Mouse (Mus musculus) forebrain, embryonic 13.5 days (tissue): Measurements from ENCODE around the gene Cyp2f2. TPM values are rescaled to one million over a fixed set of nuclear protein-coding genes. Genes with fewer than 3 reads are reported as not detected.

Experiments used
- ATAC-seq: fragments of 200-750 bp; cut with Nextera tagmentation; 2 replicates; pipeline ENCODE4 v1.8.0; 2017
- H3K27ac ChIP-seq: fragments of 300-500 bp; sonication (generic); 2 replicates; pipeline ENCODE4 v1.5.1; 2015; ENCODE audit warnings: inconsistent platforms, mild to moderate bottlenecking, moderate library complexity
- H3K27me3 ChIP-seq: fragments of 300-500 bp; sonication (generic); 2 replicates; pipeline ENCODE4 v1.6.1; 2015; ENCODE audit warnings: mild to moderate bottlenecking, inconsistent platforms
- H3K36me3 ChIP-seq: fragments of 300-500 bp; sonication (generic); 2 replicates; pipeline ENCODE4 v1.6.1; 2015; ENCODE audit warnings: mild to moderate bottlenecking, inconsistent platforms; ENCODE audit not compliant: poor library complexity, severe bottlenecking
- H3K4me1 ChIP-seq: fragments of 300-500 bp; sonication (generic); 2 replicates; pipeline ENCODE4 v1.6.1; 2015; ENCODE audit warnings: inconsistent platforms
- H3K4me2 ChIP-seq: fragments of 300-500 bp; sonication (generic); 2 replicates; pipeline ENCODE4 v1.6.1; 2015; ENCODE audit warnings: inconsistent platforms, mild to moderate bottlenecking, moderate library complexity
- H3K4me3 ChIP-seq: fragments of 300-500 bp; sonication (generic); 2 replicates; pipeline ENCODE4 v1.5.1; 2015; ENCODE audit warnings: mild to moderate bottlenecking, inconsistent platforms
- H3K9ac ChIP-seq: fragments of 300-500 bp; sonication (generic); 2 replicates; pipeline ENCODE4 v1.6.1; 2015; ENCODE audit warnings: mild to moderate bottlenecking, inconsistent platforms
- H3K9me3 ChIP-seq: fragments of 300-500 bp; sonication (generic); replicated peaks from 2 replicates; pipeline ENCODE4 v1.6.1; 2016; ENCODE audit warnings: inconsistent platforms
- WGBS: fragments of 180-500 bp; shearing (Covaris S2); methylation state at CpG from one replicate; pipeline ENCODE4 v1.1.7; 2015; 5-methylcytosine and 5-hydroxymethylcytosine counted together
- polyA plus RNA-seq: library from polyadenylated mRNA; unstranded; fragments of >200 nt; fragmentation: Nextera tagmentation; extraction: Ambion mirVana; gene quantifications from 2 replicates; pipeline ENCODE4 v1.2.1, GENCODE M21; 2015

Cyp2f2 gene
- polyA plus RNA-seq, 1 experiment from 2014 or later: not detected

DNA sequence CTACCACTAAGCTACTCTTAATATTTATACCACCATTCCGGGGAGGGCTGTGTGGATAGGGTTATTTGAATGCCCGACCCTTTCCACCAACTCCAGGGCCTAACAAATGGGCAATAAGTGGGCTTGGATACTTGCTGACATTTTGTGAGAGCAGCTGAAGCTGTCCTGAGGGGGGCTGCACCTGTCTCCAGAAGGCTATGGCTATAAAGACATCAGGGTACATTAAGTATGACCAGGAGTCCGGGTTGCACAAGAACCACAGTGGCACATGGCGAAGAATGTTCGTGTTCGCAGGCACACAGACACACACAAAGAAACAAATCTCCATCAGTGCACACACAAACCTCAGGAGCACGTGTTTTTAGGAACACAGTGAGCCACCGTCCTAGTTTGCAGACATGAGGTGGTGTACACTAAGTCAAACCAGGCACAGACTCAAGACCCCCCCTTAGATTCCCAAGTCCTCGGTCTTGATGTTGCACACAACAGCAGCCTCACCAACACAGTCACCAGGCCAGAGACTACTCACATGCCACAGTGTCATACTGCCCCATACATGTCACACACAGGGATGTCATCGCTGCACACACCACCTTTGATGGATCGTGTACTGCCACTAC, 47.9 kb downstream of the Cyp2f2 start:
- Histone ChIP-seq H3K9ac (peak overlapping the region; percentile 86), H3K27me3 (no peaks in the 10 kb centered on the region), H3K4me2 (peak overlapping the region; percentile 86), H3K4me1 (peaks cover 42% of the 10 kb centered on the region), H3K36me3 (peaks cover 47% of the 10 kb centered on the region), H3K4me3 (peak overlapping the region; percentile 78), H3K9me3 (no peaks in the 10 kb centered on the region), H3K27ac (peak overlapping the region; percentile 97)
- WGBS: 73% methylated on average over 11 of the region's 11 CpGs
- ATAC-seq: peak; percentile 1; the same call in 1 of the 2 replicates

DNA sequence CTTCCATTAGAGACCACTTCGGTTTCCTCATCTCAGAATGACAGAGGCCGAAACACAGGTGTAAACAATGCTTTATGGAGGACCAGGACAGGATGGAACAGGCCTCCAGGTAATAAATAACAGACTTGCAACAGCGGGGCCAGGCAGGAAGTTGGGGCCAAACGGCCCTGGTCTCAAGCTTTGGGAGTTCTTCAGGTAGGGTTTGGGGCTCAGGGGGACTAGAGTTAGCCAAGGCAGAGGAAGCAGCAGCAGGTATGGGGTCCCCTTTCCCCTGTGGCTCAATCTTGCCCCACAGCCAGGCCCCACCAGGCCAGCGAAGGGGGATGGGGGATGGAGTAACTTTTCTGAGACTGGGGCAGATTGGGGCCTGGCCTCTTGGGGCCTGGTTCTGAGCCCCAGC, 48.7 kb downstream of the Cyp2f2 start:
- 89% methylated on average over 5 of the region's 5 CpGs for WGBS
- no peak overlapping the region for H3K27ac ChIP-seq

DNA sequence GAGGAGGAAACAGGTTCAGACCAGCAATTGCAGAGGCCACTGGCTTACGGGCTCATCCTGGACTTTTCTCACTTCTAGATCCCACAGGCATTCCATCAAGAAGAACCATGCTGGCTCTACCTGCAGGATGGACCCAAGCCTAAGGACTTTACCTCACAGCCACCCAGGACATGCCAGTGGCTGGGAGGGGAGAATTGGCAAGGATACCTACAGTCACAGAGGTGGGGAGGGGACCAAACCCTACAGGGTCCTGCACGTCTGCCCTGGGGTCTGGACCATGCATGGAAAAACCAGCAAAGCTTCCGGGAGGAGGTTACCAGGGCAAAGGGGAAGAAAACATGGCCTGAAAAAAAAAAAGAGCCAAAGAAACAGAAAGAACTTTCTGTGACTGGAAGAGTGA, 51.3 kb downstream of the Cyp2f2 start:
- H3K36me3 ChIP-seq: peaks cover 51% of the 10 kb centered on the region
- no peak for ATAC-seq
- no peak overlapping the region for H3K27ac ChIP-seq
- H3K9ac ChIP-seq: no peak overlapping the region; the same call in 1 of the 2 replicates
- H3K4me2 ChIP-seq: no peak overlapping the region
- H3K4me3 ChIP-seq: no peak overlapping the region
- WGBS: 91% methylated on average over 3 of the region's 3 CpGs
- no peaks in the 10 kb centered on the region for H3K27me3 ChIP-seq
- H3K4me1 ChIP-seq: peaks cover 9% of the 10 kb centered on the region
- no peaks in the 10 kb centered on the region for H3K9me3 ChIP-seq

More for the DNA sequence above, 48.7 kb downstream of the Cyp2f2 start:
- H3K4me2 ChIP-seq: no peak overlapping the region
- no peak overlapping the region for H3K9ac ChIP-seq
- H3K4me1 ChIP-seq: peaks cover 34% of the 10 kb centered on the region
- ATAC-seq: no peak
- H3K36me3 ChIP-seq: peaks cover 47% of the 10 kb centered on the region
- H3K9me3 ChIP-seq: no peaks in the 10 kb centered on the region
- no peaks in the 10 kb centered on the region for H3K27me3 ChIP-seq
- H3K4me3 ChIP-seq: no peak overlapping the region

DNA sequence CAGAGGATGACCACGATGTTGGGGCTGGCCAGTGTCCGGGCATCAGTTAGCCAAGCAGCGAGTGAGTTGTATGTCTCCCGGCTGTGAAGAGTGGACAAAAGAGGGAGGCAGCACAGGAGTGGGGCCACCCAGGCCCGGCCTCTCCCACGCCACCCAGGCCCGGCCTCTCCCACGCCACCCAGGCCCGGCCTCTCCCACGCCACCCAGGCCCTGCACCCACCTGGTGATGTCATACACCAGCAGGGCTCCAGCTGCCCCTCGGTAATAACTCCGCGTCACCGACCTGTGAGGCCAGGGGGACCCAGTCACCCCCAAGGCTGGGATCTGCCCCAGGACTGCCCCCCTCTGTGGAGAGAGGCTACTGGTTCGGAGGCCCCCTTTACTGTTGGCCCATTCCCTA, 54.8 kb downstream of the Cyp2f2 start:
- 93% methylated on average over 15 of the region's 15 CpGs for WGBS

DNA sequence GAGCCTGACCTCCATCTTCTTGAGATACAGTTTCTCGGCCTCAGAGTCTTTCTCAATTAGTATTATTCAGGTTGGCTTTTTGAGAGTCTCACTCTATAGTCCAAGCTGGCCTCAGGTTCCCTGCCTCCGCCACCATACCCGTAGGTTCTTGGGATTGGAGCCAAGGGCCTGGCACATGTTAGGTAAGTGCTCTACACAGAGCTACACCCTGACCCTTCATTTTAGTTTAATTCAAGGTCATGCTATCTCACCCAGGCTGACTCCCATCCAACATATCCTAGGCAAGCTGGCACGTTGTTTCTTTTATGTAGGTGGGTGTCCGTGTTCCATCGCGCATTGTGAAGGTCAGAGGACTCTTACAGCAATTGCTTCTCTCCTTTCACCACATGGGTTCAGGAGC, 55.2 kb downstream of the Cyp2f2 start:
- H3K9ac ChIP-seq: no peak overlapping the region

More for the DNA sequence above, 54.8 kb downstream of the Cyp2f2 start:
- Histone ChIP-seq H3K9ac (no peak overlapping the region), H3K4me2 (no peak overlapping the region), H3K27ac (no peak overlapping the region), H3K27me3 (no peaks in the 10 kb centered on the region), H3K36me3 (peaks cover 51% of the 10 kb centered on the region), H3K9me3 (no peaks in the 10 kb centered on the region), H3K4me3 (no peak overlapping the region), H3K4me1 (peaks cover 12% of the 10 kb centered on the region)
- no peak for ATAC-seq

DNA sequence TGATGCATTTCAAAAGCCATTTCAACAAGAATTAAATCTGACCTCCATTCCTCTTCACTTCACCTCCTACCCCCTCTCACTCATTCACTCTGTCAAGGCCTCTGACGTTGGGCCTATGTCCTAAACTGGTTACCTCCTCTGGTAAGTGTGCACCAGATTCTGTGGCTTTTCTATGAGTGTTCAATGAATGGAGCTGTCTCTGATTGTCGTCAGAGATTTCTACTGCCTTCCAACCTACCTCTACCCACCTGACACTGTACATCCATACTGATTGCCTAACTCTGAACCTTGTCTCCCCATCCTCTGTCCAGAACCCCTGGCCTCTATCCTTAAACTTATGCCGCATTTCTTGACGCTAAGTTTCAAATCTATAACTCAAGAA, 58.2 kb downstream of the Cyp2f2 start:
- H3K27me3 ChIP-seq: no peaks in the 10 kb centered on the region
- WGBS: 21% methylated on average over 4 of the region's 4 CpGs
- peak overlapping the region; percentile 56 for H3K4me2 ChIP-seq
- no peaks in the 10 kb centered on the region for H3K9me3 ChIP-seq
- peaks cover 18% of the 10 kb centered on the region for H3K4me1 ChIP-seq
- no peak; the same call in 1 of the 2 replicates for ATAC-seq
- peak overlapping the region; percentile 85 for H3K27ac ChIP-seq
- peak overlapping the region; percentile 54 for H3K9ac ChIP-seq
- H3K36me3 ChIP-seq: peaks cover 29% of the 10 kb centered on the region
- peak overlapping the region; percentile 61 for H3K4me3 ChIP-seq

More for the DNA sequence above, 55.2 kb downstream of the Cyp2f2 start:
- no peak for ATAC-seq
- Histone ChIP-seq H3K4me3 (no peak overlapping the region), H3K9me3 (no peaks in the 10 kb centered on the region), H3K4me2 (no peak overlapping the region), H3K4me1 (peaks cover 14% of the 10 kb centered on the region), H3K27ac (no peak overlapping the region), H3K36me3 (peaks cover 51% of the 10 kb centered on the region), H3K27me3 (no peaks in the 10 kb centered on the region)
- 93% methylated on average over 7 of the region's 7 CpGs for WGBS

DNA sequence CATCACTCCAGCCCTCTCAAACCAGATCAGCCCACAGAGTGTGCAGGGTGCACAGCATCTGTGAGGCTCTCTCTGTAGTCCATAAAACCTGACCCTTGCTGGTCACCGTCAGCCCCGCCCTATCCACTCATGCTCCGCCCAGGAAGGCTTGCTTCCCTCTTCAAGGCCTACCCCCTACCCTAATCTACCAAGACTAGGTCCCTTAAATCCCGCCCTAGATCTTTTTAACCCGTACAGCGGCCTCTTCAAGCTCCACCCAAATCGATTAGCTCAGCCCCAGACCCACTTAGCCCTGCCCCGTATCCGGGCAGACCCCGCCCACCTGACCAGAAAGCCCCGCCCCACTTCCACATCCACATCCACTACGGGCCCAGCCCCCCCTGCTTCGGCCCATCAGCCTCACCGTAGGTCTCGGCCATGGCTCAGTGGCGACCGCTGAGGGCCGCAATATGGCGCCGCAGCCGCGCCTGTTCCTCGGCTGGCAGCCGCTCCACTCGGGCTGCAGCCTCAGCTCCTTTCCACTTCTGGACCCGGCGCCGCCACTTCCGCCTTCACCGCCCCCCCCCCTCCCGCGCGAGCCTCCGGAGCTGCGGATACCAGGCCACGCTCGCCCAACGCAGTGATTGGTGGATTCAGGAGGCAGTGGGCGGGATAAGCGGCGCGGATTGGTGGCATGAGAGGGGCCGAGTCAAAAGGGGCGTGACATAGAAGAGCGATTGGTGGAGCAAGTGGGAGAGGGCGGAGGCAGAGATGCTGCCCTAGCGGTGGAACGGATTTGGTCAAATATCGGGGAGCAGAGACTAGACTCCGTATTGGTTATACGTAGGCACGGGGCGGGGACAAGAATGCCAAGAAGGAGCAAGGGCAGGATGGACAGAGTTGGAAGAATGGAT, 58.9 kb downstream of the Cyp2f2 start, which contains the start of gene Rab4b:
Gene Rab4b (minus strand): TSS at position 573 of the 893 bp plus-strand sequence.
- Histone ChIP-seq H3K4me3 (peak within 1 kb of the TSS; percentile 61), H3K9ac (peak within 1 kb of the TSS; percentile 57), H3K27me3 (no peaks in the 10 kb centered on the region), H3K36me3 (peaks cover 29% of the 10 kb centered on the region), H3K4me1 (peaks cover 18% of the 10 kb centered on the region), H3K4me2 (peak within 1 kb of the TSS; percentile 56), H3K9me3 (no peaks in the 10 kb centered on the region), H3K27ac (peak within 1 kb of the TSS; percentile 85)
- WGBS: under 1% methylated on average over 51 of the region's 53 CpGs
- ATAC-seq: peak; percentile 98

DNA sequence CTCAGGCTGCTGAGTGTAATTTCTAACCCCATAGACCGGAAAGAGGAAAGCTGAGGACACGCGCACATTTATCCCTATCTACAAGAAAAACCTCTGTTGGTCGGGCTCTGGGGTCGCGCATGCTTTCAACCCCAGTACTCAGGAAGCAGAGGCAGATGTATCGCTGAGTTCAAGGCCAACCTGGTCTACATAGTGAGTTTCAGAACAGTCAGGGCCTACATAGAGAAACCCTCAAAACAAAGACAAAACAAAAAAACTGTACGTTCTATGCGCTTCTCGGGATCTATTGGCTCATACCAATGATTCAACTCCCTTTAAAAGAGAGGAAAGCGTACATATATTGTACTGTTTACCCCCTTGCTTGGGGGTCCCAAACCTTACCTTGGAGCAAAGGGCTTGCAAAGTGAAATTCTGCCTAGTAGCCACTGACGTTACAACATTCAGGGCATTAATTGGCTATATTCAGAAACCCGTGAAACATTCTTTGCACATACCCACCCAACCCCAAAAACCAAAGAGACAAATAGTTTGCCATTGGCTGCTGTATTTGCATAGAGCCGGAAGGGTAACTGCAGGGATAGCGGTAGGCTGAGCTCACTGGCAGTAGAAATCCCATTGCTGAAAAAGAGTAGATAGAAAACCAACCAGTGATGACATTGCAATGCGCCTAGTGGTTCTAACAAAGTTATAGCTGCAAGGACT, 59.7 kb downstream of the Cyp2f2 start:
- Histone ChIP-seq H3K4me1 (peaks cover 18% of the 10 kb centered on the region), H3K27ac (peak overlapping the region; percentile 78), H3K36me3 (peaks cover 28% of the 10 kb centered on the region), H3K9me3 (no peaks in the 10 kb centered on the region), H3K9ac (peak overlapping the region; percentile 57), H3K4me3 (peak overlapping the region; percentile 61), H3K27me3 (no peaks in the 10 kb centered on the region), H3K4me2 (peak overlapping the region; percentile 56)
- 50% methylated on average over 16 of the region's 16 CpGs for WGBS
- ATAC-seq: no peak; the same call in 1 of the 2 replicates

DNA sequence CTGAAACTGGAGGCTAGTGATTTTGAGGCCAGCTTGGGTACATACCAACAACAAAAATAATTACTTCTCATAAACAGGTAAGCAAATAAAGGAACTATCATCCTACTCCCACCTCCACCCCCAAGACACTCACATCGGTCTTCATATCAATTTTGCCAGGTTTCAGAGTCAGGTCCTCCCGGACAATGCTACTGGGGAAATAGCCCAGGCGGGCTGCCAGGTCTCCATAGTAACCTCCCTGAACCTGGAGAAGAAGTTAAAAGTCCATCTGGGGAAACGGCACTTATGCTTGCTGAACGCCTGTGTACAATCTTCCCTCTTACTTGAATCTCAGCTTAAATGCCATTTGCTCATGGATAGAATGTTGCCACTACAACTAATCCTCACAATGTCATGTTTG, 60.3 kb downstream of the Cyp2f2 start:
- Histone ChIP-seq H3K4me2 (no peak overlapping the region), H3K9ac (no peak overlapping the region), H3K9me3 (no peaks in the 10 kb centered on the region), H3K36me3 (peaks cover 28% of the 10 kb centered on the region), H3K27me3 (no peaks in the 10 kb centered on the region), H3K4me1 (peaks cover 18% of the 10 kb centered on the region), H3K27ac (no peak overlapping the region), H3K4me3 (no peak overlapping the region)
- ATAC-seq: no peak
- WGBS: 51% methylated on average over 5 of the region's 5 CpGs

DNA sequence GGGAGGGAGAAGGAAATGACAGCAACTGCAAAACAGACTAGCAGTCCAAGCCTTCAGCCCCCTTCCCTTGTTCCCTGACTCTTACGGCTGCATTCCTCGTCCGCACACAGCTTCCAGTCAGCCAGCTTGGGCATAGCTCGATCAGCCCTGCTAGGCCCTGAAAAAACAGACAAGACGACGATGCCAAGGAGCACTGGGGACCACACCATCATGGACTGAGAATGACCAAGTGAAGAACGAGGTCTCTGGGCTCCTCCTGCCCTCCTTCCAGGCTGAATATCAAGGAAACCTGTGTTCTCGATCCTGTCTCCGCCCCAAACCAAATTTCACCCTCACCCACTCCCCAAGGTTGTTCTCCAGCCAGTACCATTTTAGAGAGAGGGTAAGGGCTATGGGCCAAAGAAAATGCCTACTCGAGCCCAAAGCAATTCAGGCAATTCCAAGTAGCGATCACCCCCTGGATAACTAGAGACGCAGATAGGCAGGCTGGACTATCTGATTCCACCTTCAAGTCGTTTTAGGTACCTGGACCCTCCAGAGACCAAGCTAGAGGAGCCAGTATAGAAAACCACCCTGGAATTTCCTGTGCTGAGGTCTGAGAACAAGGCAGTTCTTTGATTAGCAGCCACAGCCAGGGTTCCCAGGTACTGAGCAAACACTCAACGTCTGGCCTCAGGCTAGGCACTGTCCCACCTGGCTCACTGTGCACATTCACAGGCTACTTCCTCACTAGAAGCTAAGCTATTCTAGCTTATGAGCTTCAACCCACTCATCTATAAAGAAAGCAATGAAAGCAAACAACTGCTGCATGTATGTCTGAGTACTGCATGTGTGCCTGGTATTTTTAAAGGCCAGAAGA, 61.4 kb downstream of the Cyp2f2 start, which contains the start of the genes Gm21983 and Mia:
Gene Gm21983 (minus strand): TSS at position 250 of the 859 bp plus-strand sequence.
Gene Mia (minus strand): TSS at position 321 of the 859 bp plus-strand sequence.
- no peak for ATAC-seq
- no peaks in the 10 kb centered on the region for H3K9me3 ChIP-seq

DNA sequence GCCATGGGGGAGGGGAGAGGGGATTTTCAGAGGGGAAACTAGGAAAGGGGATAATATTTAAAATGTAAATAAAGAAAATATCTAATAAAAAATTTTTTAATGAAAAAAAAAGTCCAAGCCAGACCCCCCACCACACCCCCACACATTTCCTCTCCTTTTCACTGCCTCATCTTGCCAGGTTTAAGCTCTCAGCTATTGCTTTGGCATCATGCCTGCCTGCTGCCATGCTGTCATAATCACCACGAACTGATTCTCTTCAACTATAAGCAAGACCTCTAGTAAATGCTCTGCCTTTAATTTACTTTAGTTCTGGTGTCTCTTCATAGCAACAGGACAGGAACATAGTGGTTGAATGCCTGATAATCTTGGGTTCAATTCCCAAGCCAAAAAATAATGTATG, 62.8 kb downstream of the Cyp2f2 start:
- Histone ChIP-seq H3K4me1 (peaks cover 17% of the 10 kb centered on the region), H3K4me2 (no peak overlapping the region), H3K27me3 (no peaks in the 10 kb centered on the region), H3K27ac (no peak overlapping the region), H3K9ac (no peak overlapping the region), H3K36me3 (peaks cover 45% of the 10 kb centered on the region), H3K4me3 (no peak overlapping the region), H3K9me3 (no peaks in the 10 kb centered on the region)
- WGBS: 77% methylated on average over 1 of the region's 1 CpGs
- ATAC-seq: no peak

More for the DNA sequence above, 61.4 kb downstream of the Cyp2f2 start, which contains the start of the genes Gm21983 and Mia:
- Histone ChIP-seq H3K4me1 (peaks cover 18% of the 10 kb centered on the region), H3K4me2 (no peak within 1 kb of the TSS), H3K27ac (no peak within 1 kb of the TSS), H3K9ac (no peak within 1 kb of the TSS), H3K36me3 (peaks cover 31% of the 10 kb centered on the region), H3K4me3 (no peak within 1 kb of the TSS), H3K27me3 (no peaks in the 10 kb centered on the region)
- 67% methylated on average over 14 of the region's 14 CpGs for WGBS
